Mouse (Mus musculus) heart, postnatal 0 days (tissue): Measurements from ENCODE around the gene P2ry10. TPM values are rescaled to one million over a fixed set of nuclear protein-coding genes. Genes with fewer than 3 reads are reported as not detected.
"Not testable (repeated sequence)": the region's sequence is repeated elsewhere in the genome, so short reads cannot be mapped to it uniquely, and the experiment has no call there.

Experiments used
- ATAC-seq: fragments of 200-750 bp; cut with Nextera tagmentation; 2 replicates; pipeline ENCODE4 v1.8.0; 2017; ENCODE audit warnings: low read depth, moderate number of reproducible peaks, moderate library complexity; ENCODE audit not compliant: insufficient read depth
- DNase-seq: peaks from one replicate; pipeline ENCODE4 v3.0.0-alpha.2; 2016; ENCODE audit warnings: low spot score
- H3K27ac ChIP-seq: fragments of 300-500 bp; sonication (generic); 2 replicates; pipeline ENCODE4 v1.5.1; 2014; ENCODE audit warnings: low read depth, mild to moderate bottlenecking
- H3K27me3 ChIP-seq: fragments of 300-500 bp; sonication (generic); 2 replicates; pipeline ENCODE4 v1.6.1; 2014; ENCODE audit warnings: low read length, mixed read lengths; ENCODE audit not compliant: control insufficient read depth, insufficient read depth
- H3K36me3 ChIP-seq: fragments of 300-500 bp; sonication (generic); replicated peaks from 2 replicates; pipeline ENCODE4 v1.6.1; 2014; ENCODE audit warnings: low read length, mixed read lengths; ENCODE audit not compliant: control insufficient read depth, insufficient read depth
- H3K4me1 ChIP-seq: fragments of 300-500 bp; sonication (generic); 2 replicates; pipeline ENCODE4 v1.6.1; 2014; ENCODE audit warnings: antibody characterized with exemption; ENCODE audit not compliant: control insufficient read depth, insufficient read depth
- H3K4me2 ChIP-seq: fragments of 300-500 bp; sonication (generic); 2 replicates; pipeline ENCODE4 v1.6.1; 2014; ENCODE audit warnings: low read depth, mild to moderate bottlenecking, low read length, moderate library complexity
- H3K4me3 ChIP-seq: fragments of 300-500 bp; sonication (generic); 2 replicates; pipeline ENCODE4 v1.5.1; 2014; ENCODE audit warnings: low read depth, low read length
- H3K9ac ChIP-seq: fragments of 300-500 bp; sonication (generic); replicated peaks from 2 replicates; pipeline ENCODE4 v1.6.1; 2014; ENCODE audit warnings: low read depth, low read length, mixed read lengths
- H3K9me3 ChIP-seq: fragments of 300-500 bp; sonication (generic); replicated peaks from 2 replicates; pipeline ENCODE4 v1.6.1; 2016; ENCODE audit warnings: low read length; ENCODE audit not compliant: control insufficient read depth
- CTCF ChIP-seq: IDR thresholded peaks from 2 replicates; pipeline ENCODE4 v1.5.1; 2016; ENCODE audit warnings: antibody characterized with exemption, control low read depth, low read depth
- EP300 ChIP-seq: IDR thresholded peaks from 2 replicates; pipeline ENCODE4 v1.6.1; 2016; ENCODE audit warnings: antibody characterized with exemption, low read depth
- whole genome bisulfite sequencing: fragments of 180-500 bp; shearing (Covaris S2); extraction: QIAGEN DNeasy Blood & Tissue Kit; methylation state at CpG from one replicate; pipeline ENCODE4 v1.1.7; 2014; 5-methylcytosine and 5-hydroxymethylcytosine counted together
- polyA plus RNA-seq: library from polyadenylated mRNA; unstranded; fragments of >200 nt; fragmentation: Nextera tagmentation; extraction: Ambion mirVana; gene quantifications from 2 replicates; pipeline ENCODE4 v1.2.1, GENCODE M21; 2015
- total RNA-seq: library from RNA; depleted of rRNA; stranded (reverse); fragments of >200 nt; gene quantifications from 2 replicates; pipeline ENCODE4 v1.2.3, GENCODE M21; 2014; ENCODE audit warnings: low replicate concordance; rRNA removed

P2ry10 gene
- total RNA-seq: 0.15 and 1.1 TPM in 2 replicates
- polyA plus RNA-seq: not detected in 2 replicates

DNA sequence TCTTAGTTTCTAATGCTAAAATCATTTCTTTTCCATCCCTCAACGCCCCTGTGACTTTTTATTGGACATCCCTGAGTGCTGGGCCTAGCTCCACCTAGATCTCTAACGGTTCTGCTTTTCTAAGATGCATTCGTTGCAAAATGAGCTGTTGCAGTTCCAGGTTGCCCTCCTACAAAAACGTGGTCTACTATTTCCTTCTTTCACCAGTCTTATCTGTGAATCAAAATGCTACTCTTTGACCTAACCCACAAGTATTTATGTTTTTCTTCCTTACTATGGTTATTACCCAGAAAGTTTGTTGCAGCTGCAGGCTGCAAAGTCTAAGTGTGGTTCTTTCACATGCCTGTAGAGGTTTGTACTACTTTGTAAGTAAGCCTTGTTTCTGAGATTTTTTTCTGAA lies at the start of gene P2ry10:
TSS of gene P2ry10 (plus strand) at position 316 of the 400 bp plus-strand sequence.
- TF ChIP-seq CTCF: no peak
- no peak for TF ChIP-seq EP300
- H3K27ac ChIP-seq: no peak within 1 kb of the TSS; the same call in 1 of the 2 replicates
- H3K4me3 ChIP-seq: no peak within 1 kb of the TSS; the same call in 1 of the 2 replicates
- H3K4me1 ChIP-seq: no peaks in the 10 kb centered on the region
- DNase-seq (no peak), ATAC-seq (no peak)
- 32% methylated on average over 4 of the region's 4 CpGs for WGBS
- no peak within 1 kb of the TSS for H3K9ac ChIP-seq
- H3K36me3 ChIP-seq: no peaks in the 10 kb centered on the region
- H3K4me2 ChIP-seq: no peak within 1 kb of the TSS
- no peaks in the 10 kb centered on the region for H3K27me3 ChIP-seq
- no peaks in the 10 kb centered on the region for H3K9me3 ChIP-seq

DNA sequence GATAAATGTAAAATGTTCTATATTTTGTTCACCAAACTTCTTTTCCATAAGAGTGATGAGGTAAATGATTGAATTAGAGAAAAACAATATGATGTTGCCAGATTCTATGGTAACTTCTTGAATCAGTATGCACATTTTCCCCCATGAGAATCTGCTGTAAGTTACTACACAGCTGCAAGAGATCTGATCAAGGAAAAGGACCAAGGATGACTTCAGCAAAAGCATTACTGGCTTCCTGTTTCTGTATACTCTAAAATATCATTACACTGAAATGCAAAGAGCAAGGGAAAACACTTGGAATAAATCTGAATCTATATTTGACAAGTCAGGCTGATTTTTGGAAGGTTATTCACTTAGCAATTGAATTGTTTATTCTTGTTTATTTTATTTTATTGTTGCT lies 49.1 kb upstream of the P2ry10 start:
- DNase-seq (no peak), ATAC-seq (no peak)
- Histone ChIP-seq H3K9me3 (no peaks in the 10 kb centered on the region), H3K4me2 (no peak overlapping the region), H3K36me3 (no peaks in the 10 kb centered on the region), H3K4me3 (no peak overlapping the region), H3K27ac (no peak overlapping the region), H3K4me1 (no peaks in the 10 kb centered on the region), H3K9ac (no peak overlapping the region), H3K27me3 (no peaks in the 10 kb centered on the region)
- no peak for TF ChIP-seq EP300
- TF ChIP-seq CTCF: no peak

DNA sequence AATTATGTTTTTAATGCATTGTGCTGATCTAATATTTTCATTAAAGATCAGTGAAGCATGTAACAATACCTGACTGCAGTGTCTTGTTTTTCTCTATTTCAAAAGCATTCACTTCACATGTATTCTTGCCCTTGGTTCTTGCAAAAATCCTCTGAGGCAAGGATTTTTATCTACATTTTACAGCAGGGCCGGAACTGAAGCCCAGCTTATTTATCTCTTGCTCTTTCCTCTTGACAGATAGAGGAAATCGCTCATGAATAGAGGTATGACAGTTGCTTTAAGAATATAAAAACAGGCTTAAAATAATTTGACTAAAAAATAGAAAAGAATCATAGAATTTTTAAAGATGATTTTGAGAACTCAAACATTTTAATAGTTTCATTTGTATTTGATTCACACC lies 48.7 kb upstream of the P2ry10 start:
- H3K4me2 ChIP-seq: no peak overlapping the region
- DNase-seq (no peak), ATAC-seq (no peak)
- no peak for TF ChIP-seq CTCF
- TF ChIP-seq EP300: no peak
- H3K4me3 ChIP-seq: no peak overlapping the region
- H3K9ac ChIP-seq: no peak overlapping the region
- no peaks in the 10 kb centered on the region for H3K27me3 ChIP-seq
- no peak overlapping the region for H3K27ac ChIP-seq
- no peaks in the 10 kb centered on the region for H3K4me1 ChIP-seq
- WGBS: 28% methylated on average over 2 of the region's 2 CpGs
- H3K9me3 ChIP-seq: no peaks in the 10 kb centered on the region
- H3K36me3 ChIP-seq: no peaks in the 10 kb centered on the region

DNA sequence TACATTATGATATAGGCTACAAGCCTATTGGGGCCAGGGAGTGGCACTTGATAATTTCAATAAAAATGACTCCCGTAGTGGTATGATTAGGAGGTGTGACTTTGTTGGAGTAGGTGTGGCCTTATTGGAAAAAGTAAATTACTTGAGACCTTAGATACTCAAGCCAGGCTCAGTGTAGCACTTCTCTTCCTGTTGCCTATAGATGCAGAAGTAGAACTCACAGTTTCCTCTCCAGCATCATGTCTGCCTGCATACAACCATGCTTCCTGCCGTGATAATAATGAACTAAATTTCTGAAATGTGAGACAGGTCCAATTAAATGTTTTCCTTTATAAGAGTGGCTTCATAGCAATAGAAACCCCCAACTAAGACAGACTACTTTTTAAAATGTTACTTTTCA lies 45.9 kb upstream of the P2ry10 start:
- no peak overlapping the region for H3K4me3 ChIP-seq
- 68% methylated on average over 2 of the region's 2 CpGs for WGBS
- no peak overlapping the region for H3K9ac ChIP-seq
- no peaks in the 10 kb centered on the region for H3K27me3 ChIP-seq
- DNase-seq (no peak), ATAC-seq (no peak)
- no peak overlapping the region for H3K4me2 ChIP-seq
- no peaks in the 10 kb centered on the region for H3K4me1 ChIP-seq
- TF ChIP-seq CTCF (no peak), EP300 (no peak)
- no peak overlapping the region for H3K27ac ChIP-seq
- H3K9me3 ChIP-seq: no peaks in the 10 kb centered on the region
- no peaks in the 10 kb centered on the region for H3K36me3 ChIP-seq

DNA sequence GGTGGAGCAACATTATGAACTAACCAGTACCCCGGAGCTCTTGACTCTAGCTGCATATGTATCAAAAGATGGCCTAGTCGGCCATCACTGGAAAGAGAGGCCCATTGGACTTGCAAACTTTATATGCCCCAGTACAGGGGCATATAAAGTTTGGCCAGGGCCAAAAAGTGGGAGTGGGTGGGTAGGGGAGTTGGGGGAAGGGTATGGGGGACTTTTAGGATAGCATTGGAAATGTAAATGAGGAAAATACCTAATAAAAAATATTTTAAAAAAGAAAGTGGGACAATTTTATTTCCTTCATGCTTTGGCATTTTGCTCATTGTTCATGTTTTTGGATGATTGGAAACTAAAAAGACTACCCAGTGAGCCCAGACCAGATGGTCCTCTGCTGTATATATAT lies 4.9 kb upstream of the P2ry10 start:
- not testable (repeated sequence) for H3K9me3 ChIP-seq, H3K27ac ChIP-seq, H3K4me3 ChIP-seq, H3K36me3 ChIP-seq, H3K4me2 ChIP-seq, H3K4me1 ChIP-seq, ATAC-seq, H3K9ac ChIP-seq, DNase-seq, H3K27me3 ChIP-seq
- WGBS: 80% methylated on average over 2 of the region's 2 CpGs

DNA sequence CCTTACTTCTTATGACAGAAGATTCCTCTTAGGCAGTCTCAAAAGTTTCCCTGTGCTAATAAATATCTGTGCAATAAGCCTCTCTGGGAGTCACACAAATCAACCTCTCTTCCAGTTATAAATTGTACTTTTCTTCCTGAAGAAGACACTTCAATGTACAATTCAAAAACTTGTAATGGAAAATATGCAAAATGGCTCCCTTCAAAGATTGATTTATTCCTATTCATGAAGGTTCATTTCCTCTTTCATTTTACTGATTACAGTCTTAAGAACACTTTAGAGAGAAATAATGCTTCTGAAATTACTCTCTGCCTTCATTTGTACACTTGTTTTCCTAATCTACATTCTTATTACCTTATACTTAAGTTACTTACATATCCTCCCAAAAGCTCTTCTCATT lies 4.0 kb upstream of the P2ry10 start:
- no peaks in the 10 kb centered on the region for H3K36me3 ChIP-seq
- no peak overlapping the region for H3K4me2 ChIP-seq
- no peaks in the 10 kb centered on the region for H3K9me3 ChIP-seq
- no peak for DNase-seq
- H3K4me3 ChIP-seq: no peak overlapping the region
- no peaks in the 10 kb centered on the region for H3K27me3 ChIP-seq
- H3K9ac ChIP-seq: no peak overlapping the region
- no peaks in the 10 kb centered on the region for H3K4me1 ChIP-seq
- no peak overlapping the region for H3K27ac ChIP-seq
- TF ChIP-seq EP300 (no peak), CTCF (no peak)
- ATAC-seq: no peak
